Mouse (Mus musculus) lung, adult 2 months (tissue): ENCODE measurements around the gene Fhl1.

ENCODE experiments used
- CTCF ChIP-seq: fragments of 200-500 bp; IDR thresholded peaks from 2 replicates; pipeline ENCODE4 v1.5.1; 2011; ENCODE audit warnings: mild to moderate bottlenecking, low read length, control low read depth; ENCODE audit not compliant: insufficient read depth
- POLR2A ChIP-seq: fragments of 200-500 bp; IDR thresholded peaks from 2 replicates; pipeline ENCODE4 v1.6.1; 2011; ENCODE audit warnings: low read depth, mild to moderate bottlenecking, control low read depth, low read length, borderline replicate concordance; ENCODE audit errors: extremely low read depth

GRCm38 (mm10) chrX:56835842-56836241 lies 104.3 kb downstream of the Fhl1 start:
- TF ChIP-seq POLR2A (no peak), CTCF (no peak)
